Mouse (Mus musculus): Measurements from ENCODE around the gene Frmd4a. TPM values are rescaled to one million over a fixed set of nuclear protein-coding genes. Genes with fewer than 3 reads are reported as not detected.

Gene Frmd4a
- polyA plus RNA-seq, 1 experiment: 29.6 TPM

DNA sequence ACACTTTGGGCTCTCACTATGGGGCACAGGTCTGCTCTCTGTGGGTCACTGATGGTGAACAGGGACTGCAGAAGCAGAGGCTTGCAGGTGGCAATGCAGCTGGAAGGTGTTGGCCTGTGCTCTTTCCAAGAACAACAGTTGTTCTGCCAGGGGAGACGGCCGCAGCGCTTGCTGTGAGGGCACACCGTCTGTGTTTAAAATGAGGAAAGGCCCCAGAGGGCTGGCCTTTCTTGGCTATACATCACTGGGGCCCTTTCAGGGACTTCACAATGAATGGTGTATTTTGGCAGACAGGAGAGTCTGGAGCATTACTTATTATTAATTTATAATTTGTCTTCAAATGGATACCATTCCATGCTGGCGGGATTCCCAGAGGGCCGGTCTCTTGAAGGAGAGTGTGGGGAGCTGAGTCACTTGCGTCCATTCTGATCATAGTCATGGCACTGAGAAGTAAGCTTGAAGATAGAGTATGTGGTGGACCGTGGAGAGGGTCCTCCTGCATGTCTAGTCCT, 268.9 kb downstream of the Frmd4a start:
- no peak for TF ChIP-seq GATA1 (IDR thresholded peaks at IDR 0.05; ENCODE audit: low read length)

- TF ChIP-seq GATA1 (IDR thresholded peaks at IDR 0.05; ENCODE audit: low read length): no peak
Measured at GRCm38 (mm10) chr2:4290475-4290874, 273.0 kb downstream of the Frmd4a start.

GRCm38 (mm10) chr2:4291100-4291499, 273.6 kb downstream of the Frmd4a start:
- no peak for TF ChIP-seq GATA1 (IDR thresholded peaks at IDR 0.05; ENCODE audit: low read length)

DNA sequence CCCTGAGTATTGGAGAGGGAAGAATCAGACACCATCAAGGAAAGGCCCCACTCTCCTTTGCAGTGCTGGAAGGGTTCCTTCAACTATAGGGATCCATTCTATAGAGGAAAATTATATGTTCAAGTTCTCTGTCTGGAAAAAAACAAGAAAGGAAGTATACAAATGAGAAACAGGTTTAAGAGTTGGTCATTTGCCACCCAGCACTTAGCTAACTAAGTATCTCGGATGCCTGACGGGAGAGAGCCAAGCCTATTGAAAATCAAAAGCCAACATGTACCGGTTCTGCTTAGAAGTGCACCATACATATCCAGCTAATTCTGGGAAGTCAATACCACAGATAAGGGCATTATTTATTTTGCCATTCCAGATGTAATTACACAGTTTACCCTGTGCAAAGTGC, 274.2 kb downstream of the Frmd4a start:
- TF ChIP-seq GATA1 (IDR thresholded peaks at IDR 0.05; ENCODE audit: low read length): no peak

- no peak for TF ChIP-seq GATA1 (IDR thresholded peaks at IDR 0.05; ENCODE audit: low read length)
Measured at GRCm38 (mm10) chr2:4293726-4294125, 276.2 kb downstream of the Frmd4a start.

- TF ChIP-seq GATA1 (IDR thresholded peaks at IDR 0.05; ENCODE audit: low read length): no peak
Measured at GRCm38 (mm10) chr2:4295641-4296040, 278.1 kb downstream of the Frmd4a start.

- no peak for TF ChIP-seq GATA1 (IDR thresholded peaks at IDR 0.05; ENCODE audit: low read length)
Measured at GRCm38 (mm10) chr2:4296881-4297280, 279.4 kb downstream of the Frmd4a start.

DNA sequence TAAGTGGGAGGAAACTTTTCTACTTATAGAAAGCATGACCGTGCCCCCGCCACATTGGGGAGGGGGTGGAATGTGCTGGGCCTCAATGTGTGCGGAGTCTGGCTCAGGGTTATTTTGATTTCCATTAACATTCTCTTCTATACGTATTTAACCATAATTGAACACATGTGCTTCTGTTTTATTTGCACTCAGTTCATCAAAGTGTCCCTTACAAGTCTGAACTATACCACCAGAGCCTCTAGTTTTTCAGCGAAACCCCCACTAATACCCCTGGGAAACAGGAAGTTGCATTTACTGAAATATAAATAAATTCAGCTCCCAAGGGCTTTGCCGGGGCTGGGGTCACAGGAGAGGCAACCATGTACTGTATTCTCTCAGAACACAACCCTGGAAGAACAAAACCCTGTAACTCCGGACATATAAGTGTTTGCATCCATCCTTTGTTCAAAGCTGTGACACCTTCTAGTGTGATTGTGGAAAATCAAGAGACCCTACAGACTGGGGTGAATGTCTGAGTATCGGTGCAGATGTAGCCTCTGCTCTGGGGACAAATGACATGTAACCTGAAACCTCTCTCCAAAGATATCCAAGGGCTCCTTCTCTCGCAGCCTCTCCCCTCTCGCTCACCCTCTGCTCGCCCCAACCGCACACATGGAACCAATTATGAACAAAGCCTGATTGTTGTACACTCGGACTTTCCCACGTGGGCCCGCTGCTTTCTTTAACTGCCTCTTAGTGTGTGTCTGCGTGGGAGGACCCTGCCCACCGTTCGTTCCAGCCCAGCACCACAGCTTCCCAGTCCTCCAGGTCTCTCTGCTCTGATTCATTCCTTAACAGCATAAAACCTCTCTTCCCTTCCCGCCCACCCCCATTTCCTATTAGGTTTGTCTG, 281.1 kb downstream of the Frmd4a start:
- TF ChIP-seq GATA1 (IDR thresholded peaks at IDR 0.05; ENCODE audit: low read length): no peak

- TF ChIP-seq GATA1 (IDR thresholded peaks at IDR 0.05; ENCODE audit: low read length): no peak
Measured at GRCm38 (mm10) chr2:4299593-4299992, 282.1 kb downstream of the Frmd4a start.

- no peak for TF ChIP-seq GATA1 (IDR thresholded peaks at IDR 0.05; ENCODE audit: low read length)
Measured at GRCm38 (mm10) chr2:4300383-4300811, 282.9 kb downstream of the Frmd4a start.

- no peak for TF ChIP-seq GATA1 (IDR thresholded peaks at IDR 0.05; ENCODE audit: low read length)
Measured at GRCm38 (mm10) chr2:4300816-4301215, 283.3 kb downstream of the Frmd4a start.

- no peak for TF ChIP-seq GATA1 (IDR thresholded peaks at IDR 0.05; ENCODE audit: low read length)
Measured at GRCm38 (mm10) chr2:4301256-4301655, 283.7 kb downstream of the Frmd4a start.

DNA sequence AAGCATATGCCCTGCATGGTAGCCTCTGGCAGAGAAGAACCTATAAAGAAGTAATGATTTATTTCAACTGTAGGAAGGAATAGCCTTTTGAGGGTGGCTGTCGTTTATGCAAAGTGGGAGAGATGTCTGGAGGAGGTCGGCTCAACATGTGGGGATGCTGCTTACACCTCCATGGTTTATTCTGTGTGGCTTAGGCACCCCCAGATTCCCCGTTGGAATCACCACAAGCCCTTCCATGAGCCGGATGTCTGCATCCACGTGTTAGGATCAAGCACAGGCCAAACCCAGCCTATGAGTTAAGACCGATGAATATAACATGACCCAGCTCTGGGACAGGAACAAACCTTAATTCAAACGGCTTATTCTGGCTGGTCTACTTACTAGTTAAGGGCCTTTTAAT, 284.2 kb downstream of the Frmd4a start:
- TF ChIP-seq GATA1 (IDR thresholded peaks at IDR 0.05; ENCODE audit: low read length): no peak

DNA sequence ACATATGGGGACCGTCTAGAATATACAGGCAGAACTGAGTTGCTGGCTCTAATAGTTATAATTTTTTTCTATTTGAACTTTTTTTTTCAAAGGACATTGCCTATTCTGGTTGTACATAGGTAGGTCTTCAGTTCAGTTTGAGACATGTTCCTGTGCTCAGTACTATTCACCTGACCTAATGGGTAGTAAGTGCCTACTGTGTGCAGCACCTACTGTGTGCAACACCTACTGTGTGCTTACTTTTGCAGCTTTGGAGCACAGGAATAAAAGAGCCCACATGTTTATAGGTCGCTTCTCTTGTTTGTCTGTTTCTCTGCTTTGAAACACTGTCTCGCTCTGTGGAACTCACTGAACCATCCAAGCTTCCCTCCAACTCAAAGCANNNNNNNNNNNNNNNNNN, 284.6 kb downstream of the Frmd4a start:
- no peak for TF ChIP-seq GATA1 (IDR thresholded peaks at IDR 0.05; ENCODE audit: low read length)

GRCm38 (mm10) chr2:4307076-4307475, 289.6 kb downstream of the Frmd4a start:
- no peak for TF ChIP-seq GATA1 (IDR thresholded peaks at IDR 0.05; ENCODE audit: low read length)

GRCm38 (mm10) chr2:4314545-4314944, 297.0 kb downstream of the Frmd4a start:
- no peak for TF ChIP-seq GATA1 (IDR thresholded peaks at IDR 0.05; ENCODE audit: low read length)

DNA sequence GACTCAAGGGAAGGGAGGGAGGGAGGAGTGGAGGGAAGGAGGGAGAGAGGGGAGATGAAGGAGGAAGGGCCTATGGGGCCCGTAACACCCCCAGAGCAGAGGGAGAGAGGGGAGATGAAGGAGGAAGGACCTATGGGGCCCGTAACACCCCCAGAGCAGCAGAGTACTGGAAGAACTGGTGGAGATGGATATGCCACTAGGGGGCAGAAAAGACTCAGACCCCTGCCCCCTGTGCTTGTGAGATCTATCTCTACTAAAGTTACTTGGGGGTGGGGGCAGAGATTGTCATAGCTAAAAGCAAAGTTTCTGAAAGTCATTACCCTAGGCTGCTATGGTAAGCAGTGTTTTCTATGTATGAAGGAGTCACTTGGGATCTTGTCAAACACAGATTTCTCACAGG, 299.1 kb downstream of the Frmd4a start:
- no peak for TF ChIP-seq GATA1 (IDR thresholded peaks at IDR 0.05; ENCODE audit: low read length)
